Mouse (Mus musculus) forebrain, embryonic 14.5 days (tissue): ENCODE data around the gene Meis1. TPM values are rescaled to one million over a fixed set of nuclear protein-coding genes. Genes with fewer than 3 reads are reported as not detected.
A peak's percentile ranks its signal among the peaks of the same experiment; 100 is the strongest.

ENCODE experiments used
- ATAC-seq: fragments of 200-750 bp; cut with Nextera tagmentation; 2 replicates; pipeline ENCODE4 v1.8.0; 2017; ENCODE audit warnings: mild to moderate bottlenecking, moderate library complexity
- DNase-seq: peaks from one replicate; pipeline ENCODE4 v3.0.0-alpha.2; 2015; ENCODE audit warnings: low spot score
- H3K27ac ChIP-seq: fragments of 300-500 bp; sonication (generic); 2 replicates; pipeline ENCODE4 v1.5.1; 2014; ENCODE audit warnings: low read depth, mild to moderate bottlenecking, control low read depth, low read length, moderate library complexity
- H3K27me3 ChIP-seq: fragments of 300-500 bp; sonication (generic); replicated peaks from 2 replicates; pipeline ENCODE4 v1.6.1; 2014; ENCODE audit warnings: low read length, control low read depth, mixed read lengths; ENCODE audit not compliant: control insufficient read depth, insufficient read depth
- H3K36me3 ChIP-seq: fragments of 300-500 bp; sonication (generic); 2 replicates; pipeline ENCODE4 v1.6.1; 2014; ENCODE audit warnings: low read length, control low read depth; ENCODE audit not compliant: control insufficient read depth, insufficient read depth
- H3K4me1 ChIP-seq: fragments of 300-500 bp; sonication (generic); 2 replicates; pipeline ENCODE4 v1.6.1; 2014; ENCODE audit warnings: antibody characterized with exemption, low read length, control low read depth; ENCODE audit not compliant: control insufficient read depth, insufficient read depth
- H3K4me2 ChIP-seq: fragments of 300-500 bp; sonication (generic); 2 replicates; pipeline ENCODE4 v1.6.1; 2014; ENCODE audit warnings: mild to moderate bottlenecking, control low read depth, low read length
- H3K4me3 ChIP-seq: fragments of 300-500 bp; sonication (generic); 2 replicates; pipeline ENCODE4 v1.5.1; 2014; ENCODE audit warnings: low read depth, low read length, control low read depth
- H3K9ac ChIP-seq: fragments of 300-500 bp; sonication (generic); 2 replicates; pipeline ENCODE4 v1.6.1; 2014; ENCODE audit warnings: mild to moderate bottlenecking, low read length, control low read depth, moderate library complexity
- H3K9me3 ChIP-seq: fragments of 300-500 bp; sonication (generic); replicated peaks from 2 replicates; pipeline ENCODE4 v1.6.1; 2016; ENCODE audit warnings: low read length, control low read depth, mixed read lengths; ENCODE audit not compliant: control insufficient read depth
- WGBS: fragments of 180-500 bp; shearing (Covaris S2); extraction: QIAGEN DNeasy Blood & Tissue Kit; methylation state at CpG from one replicate; pipeline ENCODE4 v1.1.7; 2014; 5-methylcytosine and 5-hydroxymethylcytosine counted together
- polyA plus RNA-seq: library from polyadenylated mRNA; unstranded; fragments of >200 nt; fragmentation: Nextera tagmentation; extraction: Ambion mirVana; gene quantifications from 2 replicates; pipeline ENCODE4 v1.2.1, GENCODE M21; 2014

Meis1 gene
- polyA plus RNA-seq, 1 experiment from 2014 or later = 20.1 TPM

GRCm38 (mm10) chr11:18882747-18883506 is 135.9 kb downstream of the Meis1 start:
- DNase-seq (peak; percentile 69), ATAC-seq (peak; percentile 40)
- WGBS = 12% methylated on average over 3 of the region's 3 CpGs
- no peaks in the 10 kb centered on the region for H3K9me3 ChIP-seq
- H3K27me3 ChIP-seq = no peaks in the 10 kb centered on the region
- 0 out of 2 replicates have a peak overlapping the region, but pooled peaks have one; percentile 6 for H3K27ac ChIP-seq
- no peak overlapping the region for H3K9ac ChIP-seq
- H3K4me1 ChIP-seq = peaks cover 25% of the 10 kb centered on the region
- no peak overlapping the region for H3K4me3 ChIP-seq
- no peaks in the 10 kb centered on the region for H3K36me3 ChIP-seq
- no peak overlapping the region for H3K4me2 ChIP-seq

- no peak overlapping the region for H3K4me2 ChIP-seq
- ATAC-seq (no peak), DNase-seq (peak; percentile 55)
- H3K36me3 ChIP-seq = no peaks in the 10 kb centered on the region
- WGBS = 10% methylated on average over 5 of the region's 5 CpGs
- H3K27ac ChIP-seq = no peak overlapping the region
- H3K4me3 ChIP-seq = no peak overlapping the region
- H3K9me3 ChIP-seq = no peaks in the 10 kb centered on the region
- H3K27me3 ChIP-seq = no peaks in the 10 kb centered on the region
- peaks cover 25% of the 10 kb centered on the region for H3K4me1 ChIP-seq
- H3K9ac ChIP-seq = no peak overlapping the region
Measured at GRCm38 (mm10) chr11:18882315-18882714, 136.5 kb downstream of the Meis1 start.

GRCm38 (mm10) chr11:18880806-18881205 is 138.0 kb downstream of the Meis1 start:
- Histone ChIP-seq H3K9me3 (no peaks in the 10 kb centered on the region), H3K27ac (no peak overlapping the region), H3K27me3 (peaks cover 11% of the 10 kb centered on the region), H3K4me3 (no peak overlapping the region), H3K4me1 (peaks cover 25% of the 10 kb centered on the region), H3K36me3 (no peaks in the 10 kb centered on the region), H3K9ac (no peak overlapping the region), H3K4me2 (no peak overlapping the region)
- no peak for ATAC-seq
- no peak for DNase-seq
- WGBS = 45% methylated on average over 5 of the region's 5 CpGs

- Histone ChIP-seq H3K4me3 (no peak overlapping the region), H3K4me1 (peaks cover 21% of the 10 kb centered on the region), H3K9me3 (no peaks in the 10 kb centered on the region), H3K27ac (no peak overlapping the region), H3K36me3 (no peaks in the 10 kb centered on the region), H3K4me2 (no peak overlapping the region), H3K9ac (no peak overlapping the region), H3K27me3 (peaks cover 24% of the 10 kb centered on the region)
- DNase-seq (no peak), ATAC-seq (no peak)
- WGBS = 0% methylated on average over 1 of the region's 1 CpGs
Measured at GRCm38 (mm10) chr11:18879456-18879818, 139.3 kb downstream of the Meis1 start.

- H3K4me1 ChIP-seq = peaks cover 20% of the 10 kb centered on the region
- ATAC-seq (peak; percentile 14), DNase-seq (peak; percentile 67)
- peak overlapping the region; percentile 35; the same call in 1 of the 2 replicates for H3K9ac ChIP-seq
- WGBS = 5% methylated on average over 13 of the region's 13 CpGs
- H3K4me3 ChIP-seq = peak overlapping the region; percentile 40
- H3K27me3 ChIP-seq = peaks cover 26% of the 10 kb centered on the region
- no peaks in the 10 kb centered on the region for H3K36me3 ChIP-seq
- no peaks in the 10 kb centered on the region for H3K9me3 ChIP-seq
- peak overlapping the region; percentile 69 for H3K4me2 ChIP-seq
- peak overlapping the region; percentile 68 for H3K27ac ChIP-seq
Measured at GRCm38 (mm10) chr11:18878748-18879455, 139.9 kb downstream of the Meis1 start.

- peak overlapping the region; percentile 69 for H3K4me2 ChIP-seq
- ATAC-seq (peak; percentile 63), DNase-seq (peak; percentile 93)
- peak overlapping the region; percentile 50 for H3K9ac ChIP-seq
- peak overlapping the region; percentile 40 for H3K4me3 ChIP-seq
- H3K27me3 ChIP-seq = peaks cover 30% of the 10 kb centered on the region
- peak overlapping the region; percentile 81 for H3K27ac ChIP-seq
- WGBS = under 1% methylated on average over 18 of the region's 18 CpGs
- no peaks in the 10 kb centered on the region for H3K9me3 ChIP-seq
- no peaks in the 10 kb centered on the region for H3K36me3 ChIP-seq
- peaks cover 12% of the 10 kb centered on the region for H3K4me1 ChIP-seq
Measured at GRCm38 (mm10) chr11:18878016-18878415, 140.8 kb downstream of the Meis1 start.

GRCm38 (mm10) chr11:18877626-18878011 is 141.2 kb downstream of the Meis1 start:
- H3K4me1 ChIP-seq = peaks cover 9% of the 10 kb centered on the region
- DNase-seq (peak; percentile 91), ATAC-seq (peak; percentile 78)
- peaks cover 33% of the 10 kb centered on the region for H3K27me3 ChIP-seq
- WGBS = under 1% methylated on average over 24 of the region's 27 CpGs
- H3K27ac ChIP-seq = peak overlapping the region; percentile 81
- peak overlapping the region; percentile 50 for H3K9ac ChIP-seq
- peak overlapping the region; percentile 40 for H3K4me3 ChIP-seq
- no peaks in the 10 kb centered on the region for H3K36me3 ChIP-seq
- H3K9me3 ChIP-seq = no peaks in the 10 kb centered on the region
- H3K4me2 ChIP-seq = peak overlapping the region; percentile 69

- DNase-seq (peak; percentile 40), ATAC-seq (peak; percentile 19)
- Histone ChIP-seq H3K27ac (no peak overlapping the region), H3K4me1 (peaks cover 5% of the 10 kb centered on the region), H3K27me3 (peaks cover 33% of the 10 kb centered on the region), H3K36me3 (no peaks in the 10 kb centered on the region), H3K4me2 (peak overlapping the region; percentile 69), H3K4me3 (peak overlapping the region; percentile 40), H3K9ac (peak overlapping the region; percentile 2), H3K9me3 (no peaks in the 10 kb centered on the region)
- under 1% methylated on average over 40 of the region's 40 CpGs for WGBS
Measured at GRCm38 (mm10) chr11:18876886-18877625, 141.7 kb downstream of the Meis1 start.
